Mouse (Mus musculus): ENCODE data around the gene Phf21a. TPM values are rescaled to one million over a fixed set of nuclear protein-coding genes. Genes with fewer than 3 reads are reported as not detected.
A peak's percentile ranks its signal among the peaks of the same experiment; 100 is the strongest.
"Not testable (repeated sequence)": the region's sequence is repeated elsewhere in the genome, so short reads cannot be mapped to it uniquely, and the experiment has no call there.

Phf21a gene
- polyA plus RNA-seq, 1 experiment from 2014 or later, result 37.2 TPM

GRCm38 (mm10) chr2:92085721-92086120 is 7.2 kb upstream of the Phf21a start:
- Histone ChIP-seq H3K9ac (no peak overlapping the region), H3K9me3 (no peaks in the 10 kb centered on the region), H3K4me3 (no peak overlapping the region), H3K4me2 (no peak overlapping the region), H3K36me3 (no peaks in the 10 kb centered on the region), H3K27ac (replicated peaks) (no peak overlapping the region), H3K4me1 (replicated peaks) (no peaks in the 10 kb centered on the region), H3K27me3 (no peaks in the 10 kb centered on the region)
- 84% methylated on average over 1 of the region's 1 CpGs for WGBS
- ATAC-seq (ENCODE audit: low FRiP score, low read depth), result no peak

- H3K4me1 ChIP-seq (replicated peaks), result no peaks in the 10 kb centered on the region
- ATAC-seq (ENCODE audit: low FRiP score, low read depth), result no peak
- no peak overlapping the region for H3K27ac ChIP-seq (replicated peaks)
- H3K4me3 ChIP-seq, result no peak overlapping the region
- no peaks in the 10 kb centered on the region for H3K9me3 ChIP-seq
- 84% methylated on average over 4 of the region's 4 CpGs for WGBS
- no peak overlapping the region for H3K9ac ChIP-seq
- H3K4me2 ChIP-seq, result no peak overlapping the region
- H3K36me3 ChIP-seq, result no peaks in the 10 kb centered on the region
- no peaks in the 10 kb centered on the region for H3K27me3 ChIP-seq
Observed at GRCm38 (mm10) chr2:92087065-92087464, 5.9 kb upstream of the Phf21a start.

DNA sequence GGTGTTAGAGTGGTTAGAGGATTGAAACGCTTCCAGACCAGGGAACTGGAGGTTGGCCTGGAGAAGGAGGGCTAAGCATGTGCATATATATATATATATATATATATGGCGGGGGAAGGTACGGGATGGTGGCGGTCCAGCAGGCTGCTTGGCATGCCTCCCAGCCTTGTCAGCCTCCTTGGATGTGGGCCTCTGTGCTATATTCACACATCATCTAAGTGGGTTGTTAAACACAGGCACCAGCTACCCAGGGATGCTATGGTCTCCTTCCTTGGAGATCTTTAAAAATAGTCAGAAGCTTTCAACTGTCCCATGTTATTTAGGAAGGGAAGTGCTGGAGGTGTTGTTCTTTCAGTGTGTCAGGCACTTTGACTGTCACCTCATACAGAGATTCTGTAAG is 3.1 kb upstream of the Phf21a start:
- H3K27me3 ChIP-seq, result no peaks in the 10 kb centered on the region
- H3K9me3 ChIP-seq, result no peaks in the 10 kb centered on the region
- H3K4me1 ChIP-seq (replicated peaks), result no peaks in the 10 kb centered on the region
- H3K4me2 ChIP-seq, result no peak overlapping the region
- H3K36me3 ChIP-seq, result no peaks in the 10 kb centered on the region
- no peak overlapping the region for H3K27ac ChIP-seq (replicated peaks)
- no peak overlapping the region for H3K4me3 ChIP-seq
- ATAC-seq (ENCODE audit: low FRiP score, low read depth), result no peak
- 85% methylated on average over 4 of the region's 4 CpGs for WGBS
- no peak overlapping the region for H3K9ac ChIP-seq

- not testable (repeated sequence) for H3K9ac ChIP-seq; H3K4me1 ChIP-seq (replicated peaks); H3K4me3 ChIP-seq; H3K9me3 ChIP-seq; ATAC-seq (ENCODE audit: low FRiP score, low read depth); H3K27me3 ChIP-seq; H3K36me3 ChIP-seq; H3K27ac ChIP-seq (replicated peaks); H3K4me2 ChIP-seq
- 90% methylated on average over 2 of the region's 2 CpGs for WGBS
Observed at GRCm38 (mm10) chr2:92093503-92093902, 586 bp downstream of the Phf21a start.

GRCm38 (mm10) chr2:92094078-92094477 is 1.2 kb downstream of the Phf21a start:
- Histone ChIP-seq H3K9ac (no peak overlapping the region), H3K27ac (replicated peaks) (no peak overlapping the region), H3K4me1 (replicated peaks) (no peaks in the 10 kb centered on the region), H3K36me3 (no peaks in the 10 kb centered on the region), H3K4me3 (no peak overlapping the region), H3K4me2 (no peak overlapping the region), H3K9me3 (no peaks in the 10 kb centered on the region), H3K27me3 (no peaks in the 10 kb centered on the region)
- no peak for ATAC-seq (ENCODE audit: low FRiP score, low read depth)
- 69% methylated on average over 8 of the region's 8 CpGs for WGBS

DNA sequence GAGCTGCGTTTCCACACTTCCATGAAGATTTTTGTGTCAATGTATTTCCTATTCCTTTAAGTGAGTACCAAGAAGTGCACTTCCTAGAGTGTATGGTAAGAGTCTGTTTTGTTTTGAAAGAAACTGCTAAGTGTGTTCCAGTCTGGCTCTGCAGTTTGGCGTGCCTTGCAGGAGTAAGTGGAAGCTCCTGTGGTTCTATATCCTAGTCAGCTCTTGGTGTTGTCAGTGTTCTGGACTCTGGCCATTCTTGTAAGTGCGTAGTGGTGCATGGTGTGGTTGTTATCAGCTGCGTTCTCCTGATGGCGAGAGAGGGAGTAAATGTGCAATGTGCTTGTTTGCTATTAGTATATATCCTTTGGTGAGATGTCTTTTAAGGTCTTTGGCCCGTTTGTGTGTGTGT is 7.9 kb downstream of the Phf21a start:
- Histone ChIP-seq H3K9me3 (no peaks in the 10 kb centered on the region), H3K4me3 (no peak overlapping the region)
- no peak for ATAC-seq (ENCODE audit: low FRiP score, low read depth)

DNA sequence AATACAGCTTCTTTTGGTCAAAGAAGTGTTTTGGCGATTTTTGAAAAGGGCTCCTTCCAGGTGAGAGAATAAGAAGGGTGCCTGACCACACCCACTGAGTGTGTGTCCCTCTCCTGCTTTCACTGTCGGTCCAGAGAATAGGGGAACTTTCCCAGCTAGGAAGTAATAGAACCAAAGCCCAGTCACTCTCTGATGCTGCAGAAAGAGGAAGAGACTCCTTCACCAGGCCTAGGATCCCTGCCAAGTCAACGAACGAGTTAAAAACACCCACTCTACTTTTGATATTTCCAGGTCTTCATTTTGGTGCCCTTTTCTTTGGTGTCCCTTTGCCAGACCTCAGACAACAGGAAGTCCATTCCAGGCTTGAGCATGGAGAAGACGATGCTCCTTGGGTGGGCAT is 31.6 kb downstream of the Phf21a start:
- Histone ChIP-seq H3K4me2 (no peak overlapping the region), H3K36me3 (no peaks in the 10 kb centered on the region), H3K9me3 (no peaks in the 10 kb centered on the region), H3K9ac (no peak overlapping the region), H3K4me1 (replicated peaks) (no peaks in the 10 kb centered on the region), H3K27me3 (no peaks in the 10 kb centered on the region), H3K27ac (replicated peaks) (no peak overlapping the region), H3K4me3 (no peak overlapping the region)
- 86% methylated on average over 5 of the region's 5 CpGs for WGBS
- ATAC-seq (ENCODE audit: low FRiP score, low read depth), result no peak

More for the DNA sequence above, 7.9 kb downstream of the Phf21a start:
- Histone ChIP-seq H3K4me1 (replicated peaks) (no peaks in the 10 kb centered on the region), H3K27ac (replicated peaks) (no peak overlapping the region), H3K4me2 (no peak overlapping the region), H3K36me3 (no peaks in the 10 kb centered on the region), H3K9ac (no peak overlapping the region), H3K27me3 (no peaks in the 10 kb centered on the region)
- 90% methylated on average over 6 of the region's 6 CpGs for WGBS

DNA sequence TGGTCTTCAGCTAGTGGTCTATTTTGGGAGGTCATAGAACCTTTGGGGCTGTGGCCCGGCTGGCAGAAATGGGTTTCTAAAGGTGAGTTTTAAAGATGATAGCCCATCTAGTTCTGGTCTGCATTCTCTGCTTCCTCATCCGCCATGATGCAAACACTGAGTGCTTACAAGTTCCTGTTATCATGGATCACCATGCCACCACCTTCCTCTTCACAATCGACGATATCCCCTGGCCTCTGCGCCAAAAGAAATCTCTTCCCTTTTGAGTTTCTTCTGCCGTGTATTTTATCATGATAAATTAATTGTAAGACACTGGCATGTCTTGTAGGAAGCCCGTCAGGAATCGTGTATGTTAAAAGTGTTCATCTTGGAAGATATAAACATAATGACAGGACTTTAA is 32.4 kb downstream of the Phf21a start:
- ATAC-seq (ENCODE audit: low FRiP score, low read depth), result no peak
- Histone ChIP-seq H3K9ac (no peak overlapping the region), H3K27me3 (no peaks in the 10 kb centered on the region), H3K36me3 (no peaks in the 10 kb centered on the region), H3K27ac (replicated peaks) (no peak overlapping the region), H3K4me3 (no peak overlapping the region), H3K4me2 (no peak overlapping the region), H3K9me3 (no peaks in the 10 kb centered on the region), H3K4me1 (replicated peaks) (no peaks in the 10 kb centered on the region)
- WGBS, result 93% methylated on average over 8 of the region's 8 CpGs

GRCm38 (mm10) chr2:92130071-92130470 is 37.2 kb downstream of the Phf21a start:
- H3K27me3 ChIP-seq, result no peaks in the 10 kb centered on the region
- H3K36me3 ChIP-seq, result no peaks in the 10 kb centered on the region
- no peak overlapping the region for H3K9ac ChIP-seq
- 97% methylated on average over 7 of the region's 7 CpGs for WGBS
- no peak for ATAC-seq (ENCODE audit: low FRiP score, low read depth)
- H3K9me3 ChIP-seq, result no peaks in the 10 kb centered on the region
- no peaks in the 10 kb centered on the region for H3K4me1 ChIP-seq (replicated peaks)
- no peak overlapping the region for H3K27ac ChIP-seq (replicated peaks)
- no peak overlapping the region for H3K4me2 ChIP-seq
- no peak overlapping the region for H3K4me3 ChIP-seq

DNA sequence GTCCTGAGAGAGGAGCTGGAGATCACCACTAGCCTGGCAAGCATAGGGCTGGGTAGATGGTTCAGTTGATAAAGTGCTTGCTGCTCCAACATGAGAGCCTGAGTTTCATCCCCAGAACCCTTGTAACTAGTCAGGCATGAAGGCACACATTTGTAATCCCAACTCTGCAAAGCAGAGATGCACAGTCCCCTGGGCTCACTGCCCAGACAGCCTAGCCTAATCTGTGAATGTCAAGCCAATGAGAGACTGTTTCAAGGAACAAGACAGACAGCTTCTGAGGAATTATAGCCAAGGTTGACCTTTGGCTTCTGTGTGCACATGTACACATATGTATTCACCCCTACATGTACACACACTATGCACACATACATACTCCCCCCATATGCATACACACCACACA is 45.8 kb downstream of the Phf21a start:
- Histone ChIP-seq H3K4me2 (no peak overlapping the region), H3K27me3 (no peaks in the 10 kb centered on the region), H3K36me3 (no peaks in the 10 kb centered on the region)

GRCm38 (mm10) chr2:92139365-92139764 is 46.4 kb downstream of the Phf21a start:
- H3K27me3 ChIP-seq, result no peaks in the 10 kb centered on the region
- H3K27ac ChIP-seq (replicated peaks), result no peak overlapping the region
- H3K36me3 ChIP-seq, result no peaks in the 10 kb centered on the region
- no peak overlapping the region for H3K4me2 ChIP-seq
- peaks cover 5% of the 10 kb centered on the region; the same call in 1 of the 2 replicates for H3K4me1 ChIP-seq (replicated peaks)
- no peak for ATAC-seq (ENCODE audit: low FRiP score, low read depth)
- H3K9me3 ChIP-seq, result no peaks in the 10 kb centered on the region
- H3K9ac ChIP-seq, result no peak overlapping the region
- H3K4me3 ChIP-seq, result no peak overlapping the region

More for the DNA sequence above, 45.8 kb downstream of the Phf21a start:
- no peak overlapping the region for H3K9ac ChIP-seq
- H3K4me1 ChIP-seq (replicated peaks), result peaks cover 5% of the 10 kb centered on the region; the same call in 1 of the 2 replicates
- no peak overlapping the region for H3K4me3 ChIP-seq
- H3K27ac ChIP-seq (replicated peaks), result no peak overlapping the region
- ATAC-seq (ENCODE audit: low FRiP score, low read depth), result no peak
- H3K9me3 ChIP-seq, result no peaks in the 10 kb centered on the region

GRCm38 (mm10) chr2:92140383-92140782 is 47.5 kb downstream of the Phf21a start:
- Histone ChIP-seq H3K27me3 (no peaks in the 10 kb centered on the region), H3K9me3 (no peaks in the 10 kb centered on the region), H3K4me3 (no peak overlapping the region), H3K4me1 (replicated peaks) (peaks cover 5% of the 10 kb centered on the region; the same call in 1 of the 2 replicates), H3K36me3 (no peaks in the 10 kb centered on the region), H3K9ac (no peak overlapping the region), H3K27ac (replicated peaks) (no peak overlapping the region), H3K4me2 (0 out of 2 replicates have a peak overlapping the region, but pooled peaks have one; percentile 33)
- WGBS, result 38% methylated on average over 7 of the region's 7 CpGs
- no peak for ATAC-seq (ENCODE audit: low FRiP score, low read depth)

GRCm38 (mm10) chr2:92141073-92141472 is 48.2 kb downstream of the Phf21a start:
- no peak for ATAC-seq (ENCODE audit: low FRiP score, low read depth)
- Histone ChIP-seq H3K9ac (no peak overlapping the region), H3K4me2 (peak overlapping the region; percentile 33), H3K4me3 (no peak overlapping the region), H3K36me3 (no peaks in the 10 kb centered on the region), H3K27ac (replicated peaks) (no peak overlapping the region), H3K9me3 (no peaks in the 10 kb centered on the region), H3K27me3 (no peaks in the 10 kb centered on the region), H3K4me1 (replicated peaks) (peaks cover 5% of the 10 kb centered on the region; the same call in 1 of the 2 replicates)
- WGBS, result 23% methylated on average over 11 of the region's 11 CpGs

All from hindbrain, embryonic 15.5 days (tissue).